Comparison of ENCODE assay signal across 18 mouse cellular contexts in the genomic region with DNA sequence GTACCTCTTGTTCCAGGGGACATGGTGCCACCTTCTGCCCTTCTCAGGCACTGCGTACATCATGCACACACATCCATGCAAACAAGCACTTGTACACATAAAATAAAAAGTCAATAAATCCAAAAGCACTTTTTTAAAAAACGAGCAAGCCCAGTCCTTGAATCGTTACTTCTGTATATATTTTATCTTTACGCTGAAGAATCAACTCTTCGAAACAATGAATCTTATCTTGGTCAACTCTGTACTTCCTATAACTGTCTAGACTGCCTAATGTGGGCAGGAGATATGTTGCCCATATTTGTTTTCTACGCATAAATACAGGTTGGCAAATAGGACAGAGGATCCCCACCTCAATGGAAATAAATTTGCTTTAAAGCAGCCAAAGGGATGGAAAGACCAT.
"Had no signal": no experiment of that assay in that cellular context is flagged by ENCODE, and none has a peak within 500 bp of the region (broad histone marks: within the 10 kb centered on the region; RNA-seq: fewer than 3 reads in every experiment).

No protein-coding gene starts in this region.

- DNase-seq: lung, adult 18-20 months; lung, embryonic 14.5 days; lung, postnatal 10 days; lung, postnatal 4 days; retina, postnatal 1 day; right cerebral cortex, adult 18-20 months; right cerebral cortex, postnatal 25 days; right cerebral cortex, postnatal 4 days; spleen, adult 18-20 months; thymus, adult 18-20 months; thymus, postnatal 14 days; thymus, postnatal 36 days had no signal

- H3K36me3 ChIP-seq: midbrain, embryonic 10.5 days; midbrain, embryonic 13.5 days; midbrain, embryonic 15.5 days; neural tube, embryonic 13.5 days; neural tube, embryonic 15.5 days had no signal

- H3K27ac ChIP-seq: midbrain, embryonic 10.5 days; midbrain, embryonic 13.5 days; midbrain, embryonic 15.5 days; neural tube, embryonic 13.5 days; neural tube, embryonic 15.5 days had no signal

- H3K27me3 ChIP-seq: midbrain, embryonic 13.5 days; midbrain, embryonic 15.5 days; neural tube, embryonic 13.5 days; neural tube, embryonic 15.5 days had no signal

- H3K9me3 ChIP-seq: midbrain, embryonic 10.5 days; midbrain, embryonic 13.5 days; midbrain, embryonic 15.5 days; neural tube, embryonic 13.5 days; neural tube, embryonic 15.5 days had no signal

- H3K9ac ChIP-seq: lung, embryonic 14.5 days; midbrain, embryonic 13.5 days; midbrain, embryonic 15.5 days; neural tube, embryonic 13.5 days; neural tube, embryonic 15.5 days had no signal

- H3K4me3 ChIP-seq: midbrain, embryonic 10.5 days; midbrain, embryonic 13.5 days; midbrain, embryonic 15.5 days; myocyte; neural tube, embryonic 13.5 days; neural tube, embryonic 15.5 days had no signal

- H3K4me1 ChIP-seq: midbrain, embryonic 10.5 days; midbrain, embryonic 13.5 days; midbrain, embryonic 15.5 days; neural tube, embryonic 13.5 days; neural tube, embryonic 15.5 days had no signal
